Mouse (Mus musculus) ES-Bruce4 (cell line): Measurements from ENCODE around the gene Heatr5a.

Source experiments
- CTCF ChIP-seq: IDR thresholded peaks from one replicate; pipeline ENCODE4 v1.8.1; 2011; ENCODE audit warnings: low read depth, low read length
- EP300 ChIP-seq: IDR thresholded peaks from 2 replicates; pipeline ENCODE4 v1.6.1; 2011; ENCODE audit warnings: low read depth, low read length; ENCODE audit not compliant: insufficient read depth
- POLR2A ChIP-seq: IDR thresholded peaks from one replicate; pipeline ENCODE4 v1.8.1; 2011; ENCODE audit warnings: low read length; ENCODE audit not compliant: insufficient read depth

GRCm38 (mm10) chr12:52001544-52001943 is 30.4 kb upstream of the Heatr5a start:
- TF ChIP-seq CTCF, result peak; percentile 10
- TF ChIP-seq POLR2A, result no peak
- TF ChIP-seq EP300, result no peak
